Mouse (Mus musculus) common myeloid progenitor, adult 5-6 weeks (primary cell): ENCODE measurements around the gene Gss. TPM values are rescaled to one million over a fixed set of nuclear protein-coding genes. Genes with fewer than 3 reads are reported as not detected.

Experiments
- ATAC-seq: replicated peaks from 2 replicates; pipeline ENCODE4 v1.8.0; 2016; ENCODE audit warnings: low read depth, mild to moderate bottlenecking, moderate TSS enrichment, inconsistent platforms; ENCODE audit not compliant: poor library complexity, severe bottlenecking
- total RNA-seq: library from RNA; stranded (forward); fragments of 200-1000, 187-1606 nt; gene quantifications from 2 replicates; pipeline ENCODE4 v1.2.3, GENCODE M21; 2017

The Gss gene
- total RNA-seq, 1 experiment from 2014 or later = 18.4 TPM

DNA sequence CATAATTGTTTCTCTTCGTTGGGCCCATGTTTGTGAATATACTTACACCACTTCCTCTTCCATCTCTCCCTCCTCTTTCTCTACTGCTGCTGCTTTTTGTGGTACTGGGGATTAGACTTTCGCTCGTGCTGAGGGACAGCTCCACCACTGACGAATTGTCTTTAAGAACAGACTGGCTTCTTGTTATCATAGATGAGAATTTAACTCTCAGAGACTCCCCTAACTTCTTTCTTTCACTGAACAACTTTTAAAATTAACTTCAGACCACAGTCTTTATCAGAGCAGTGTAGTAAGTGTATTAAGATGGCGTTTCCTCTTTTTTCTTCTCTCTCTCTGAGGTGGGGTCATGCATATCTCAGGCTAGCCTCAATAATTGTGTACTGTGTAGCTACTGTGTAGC is 68.9 kb downstream of the Gss start:
- peak; percentile 70 for ATAC-seq

DNA sequence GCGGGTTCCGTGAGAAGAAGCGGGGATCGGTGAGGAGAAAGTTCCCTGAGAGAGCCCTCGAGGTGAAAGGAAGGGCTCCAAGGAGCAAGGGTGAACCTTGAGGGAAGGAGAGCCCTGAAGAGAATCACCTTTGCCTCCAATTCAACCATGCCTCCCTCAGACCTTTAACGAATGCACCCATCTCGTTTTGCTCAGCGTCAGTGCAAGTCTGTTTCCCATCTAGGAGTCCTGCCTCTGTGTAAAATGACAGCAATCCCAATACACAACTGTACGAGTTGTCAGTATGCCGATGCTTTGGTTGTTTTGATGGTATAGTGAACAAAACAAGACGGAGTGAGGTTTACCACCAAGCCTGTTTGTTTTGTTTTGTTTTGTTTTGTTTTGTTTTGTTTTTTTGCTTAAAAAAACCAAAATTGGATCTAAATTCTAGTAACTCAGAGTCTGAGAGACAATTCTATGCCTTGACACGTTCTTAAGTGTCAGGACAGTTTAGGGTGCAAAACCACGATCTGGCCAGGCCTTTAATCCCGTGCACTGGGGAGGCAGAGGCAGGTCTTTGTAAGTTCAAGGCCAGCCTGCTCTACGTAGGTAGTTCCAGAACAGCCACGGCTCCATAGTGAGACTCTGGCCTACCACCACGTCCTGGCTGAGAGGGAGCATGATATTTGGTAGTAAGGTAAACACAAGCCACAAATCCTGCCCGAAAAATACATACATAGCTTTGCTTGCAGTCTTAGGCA is 73.9 kb downstream of the Gss start:
- no peak for ATAC-seq

DNA sequence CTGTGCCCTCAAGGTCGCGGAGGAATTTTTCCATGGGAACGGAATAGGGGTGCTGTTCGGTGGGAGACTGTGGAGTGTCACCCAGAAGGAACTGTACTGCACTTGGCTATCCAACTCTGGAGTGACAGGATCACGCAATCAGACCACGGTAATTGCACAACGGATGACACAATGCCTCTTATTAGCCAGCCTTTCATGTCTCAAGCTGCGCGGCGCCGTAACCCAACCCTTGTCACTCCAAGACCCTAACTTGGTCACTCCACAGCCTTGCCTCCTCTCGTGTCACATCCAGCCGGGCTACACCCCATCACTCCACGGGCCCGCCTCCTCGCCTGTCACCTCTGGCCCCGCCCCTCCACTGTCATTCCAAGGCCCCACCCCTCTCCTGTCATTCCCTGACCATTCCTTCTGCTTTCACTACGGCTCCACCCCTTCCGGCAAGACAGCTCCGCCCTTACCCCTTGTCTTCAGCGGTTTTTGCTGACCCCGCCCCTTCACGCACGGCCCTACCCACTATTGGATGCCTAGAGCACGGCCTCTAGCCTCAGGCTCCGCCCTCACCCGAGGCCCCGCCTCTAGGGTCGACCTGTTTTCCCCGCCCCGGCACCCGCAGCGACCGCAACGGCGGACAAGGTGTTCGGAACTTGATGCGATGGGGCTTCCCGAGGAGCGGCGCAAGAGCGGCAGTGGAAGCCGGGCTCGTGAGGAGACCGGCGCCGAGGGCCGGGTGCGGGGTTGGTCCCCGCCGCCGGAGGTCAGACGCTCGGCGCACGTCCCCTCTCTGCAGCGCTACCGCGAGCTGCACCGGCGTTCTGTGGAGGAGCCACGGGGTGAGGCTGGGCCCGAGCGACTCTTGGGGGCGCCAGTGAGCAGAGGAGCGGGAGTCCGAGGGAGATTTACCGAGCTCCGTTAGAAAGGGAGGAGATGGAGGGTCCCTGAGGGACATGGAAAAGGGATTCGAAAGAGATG is 74.9 kb downstream of the Gss start, which contains the start of the genes Acss2 and Ggt7:
TSS of gene Acss2 (plus strand) at position 494 of the 969 bp plus-strand sequence.
TSS of gene Ggt7 (minus strand) at position 783 of the 969 bp plus-strand sequence.
- ATAC-seq = peak; percentile 87

DNA sequence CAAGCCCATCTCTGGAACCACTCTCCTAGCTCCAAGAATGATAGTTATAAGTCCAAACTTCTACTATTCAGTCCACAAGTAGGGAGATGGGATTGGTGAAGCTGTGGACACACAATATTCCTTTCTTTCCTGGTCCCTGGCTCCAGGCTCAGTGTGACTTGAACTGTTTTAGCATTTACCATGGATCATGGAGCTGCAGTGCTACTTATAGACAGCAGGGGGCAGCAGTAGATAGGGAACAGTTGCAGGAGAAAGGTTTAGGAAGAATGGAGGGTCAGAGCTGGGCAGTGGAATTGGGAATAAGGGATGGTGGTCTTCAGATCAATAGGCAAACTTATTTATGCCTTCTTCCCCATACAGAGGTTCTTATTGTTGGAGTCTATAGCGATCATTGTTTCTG is 76.7 kb downstream of the Gss start:
- no peak for ATAC-seq

DNA sequence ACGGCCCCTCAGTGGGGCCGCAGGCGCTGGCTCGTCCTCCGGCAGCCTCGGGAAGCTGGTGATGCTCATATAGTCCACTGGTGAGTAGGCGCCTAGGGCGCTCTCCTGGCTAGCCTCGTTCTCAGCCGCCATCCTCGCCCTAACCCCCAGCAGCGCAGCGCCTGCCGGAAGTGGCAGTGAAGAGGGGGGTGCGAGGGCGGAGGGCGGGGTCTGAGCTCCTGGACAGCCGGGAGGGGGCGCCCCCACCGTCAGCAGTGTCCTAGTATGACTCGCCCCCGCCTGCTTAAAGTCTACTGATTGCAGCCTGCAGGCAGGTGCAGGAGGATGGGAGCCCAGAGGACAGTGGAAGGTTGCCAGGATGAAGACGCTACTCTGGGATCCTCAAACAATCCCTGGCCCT is 77.9 kb downstream of the Gss start:
- ATAC-seq = peak; percentile 21; the same call in 1 of the 2 replicates

DNA sequence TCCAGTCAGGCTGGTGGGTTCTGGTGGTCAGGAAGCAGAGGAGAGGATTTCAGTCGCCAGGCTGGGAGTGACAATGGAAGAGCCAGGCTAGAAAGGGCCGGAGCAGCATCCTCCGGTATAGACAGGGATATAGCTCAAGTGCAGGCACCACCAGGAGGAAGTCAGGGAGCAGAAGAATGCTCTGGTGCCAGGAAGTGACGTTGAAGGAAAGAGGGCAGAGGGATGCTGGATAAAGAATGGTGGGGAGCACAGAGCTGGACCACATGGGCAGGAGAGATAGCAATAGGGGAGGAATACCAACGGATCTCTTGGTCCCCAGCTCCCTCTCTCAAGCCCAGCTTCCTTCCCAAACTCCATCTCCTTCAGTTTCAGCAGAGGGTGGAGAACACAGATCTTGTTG is 79.1 kb downstream of the Gss start:
- ATAC-seq = no peak

Other genes starting within 250 kb of the Gss start
- gene Pigu, start 235.4 kb downstream of the Gss start, total RNA-seq = 36.7 and 37.8 TPM in 2 replicates
- gene Trp53inp2, start 211.8 kb downstream of the Gss start, total RNA-seq = 1.9 and 2.8 TPM in 2 replicates
- gene Ncoa6, start 118.9 kb downstream of the Gss start, total RNA-seq = 13.4 and 25.5 TPM in 2 replicates
- gene Acss2, start 74.9 kb downstream of the Gss start, total RNA-seq = 14.9 and 20.4 TPM in 2 replicates
- gene Ggt7, start 74.6 kb downstream of the Gss start, total RNA-seq = 0.19 TPM in 1 of 2 replicates, not detected in the other
- gene Myh7b, start 18.4 kb upstream of the Gss start, total RNA-seq = 0.05 TPM in 1 of 2 replicates, not detected in the other
- gene Trpc4ap, start 99.6 kb upstream of the Gss start, total RNA-seq = 73.5 and 77.3 TPM in 2 replicates
- 27.8 and 36.5 TPM in 2 replicates for gene Edem2, start 136.7 kb upstream of the Gss start, total RNA-seq
- gene Gm17581, start 143.1 kb upstream of the Gss start, total RNA-seq = not detected in 2 replicates
- gene Procr, start 158.3 kb upstream of the Gss start, total RNA-seq = 0.39 and 3.4 TPM in 2 replicates
- 0.32 TPM in 1 of 2 replicates, not detected in the other for gene Mmp24, start 182.5 kb upstream of the Gss start, total RNA-seq
- gene BC029722, start 226.6 kb upstream of the Gss start, total RNA-seq = 12.5 and 15.3 TPM in 2 replicates
- 49.4 and 83.3 TPM in 2 replicates for gene Eif6, start 234.1 kb upstream of the Gss start, total RNA-seq
- gene Fam83c, start 242.0 kb upstream of the Gss start, total RNA-seq = not detected in 2 replicates